Mouse (Mus musculus): Measurements from ENCODE around the gene Tanc1.
A peak's percentile ranks its signal among the peaks of the same experiment; 100 is the strongest.

The Tanc1 gene

DNA sequence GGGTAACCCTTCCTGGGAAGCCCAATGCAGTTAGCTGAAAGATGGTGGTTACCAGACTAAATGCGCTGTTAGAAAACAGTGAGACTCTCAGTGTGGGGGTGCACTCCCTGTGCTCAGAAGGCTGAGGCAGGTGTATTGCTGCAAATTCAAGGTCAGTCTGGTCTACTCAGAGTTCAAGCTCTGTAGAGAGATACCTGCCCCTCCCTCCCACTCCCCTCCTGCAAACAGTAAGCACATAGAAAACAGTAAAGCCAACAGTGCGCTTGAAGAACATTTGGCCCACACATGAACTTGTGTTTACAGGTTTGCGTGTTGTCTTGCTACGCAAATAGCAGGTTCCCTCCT, 73.7 kb downstream of the Tanc1 start:
- no peak for DNase-seq

DNA sequence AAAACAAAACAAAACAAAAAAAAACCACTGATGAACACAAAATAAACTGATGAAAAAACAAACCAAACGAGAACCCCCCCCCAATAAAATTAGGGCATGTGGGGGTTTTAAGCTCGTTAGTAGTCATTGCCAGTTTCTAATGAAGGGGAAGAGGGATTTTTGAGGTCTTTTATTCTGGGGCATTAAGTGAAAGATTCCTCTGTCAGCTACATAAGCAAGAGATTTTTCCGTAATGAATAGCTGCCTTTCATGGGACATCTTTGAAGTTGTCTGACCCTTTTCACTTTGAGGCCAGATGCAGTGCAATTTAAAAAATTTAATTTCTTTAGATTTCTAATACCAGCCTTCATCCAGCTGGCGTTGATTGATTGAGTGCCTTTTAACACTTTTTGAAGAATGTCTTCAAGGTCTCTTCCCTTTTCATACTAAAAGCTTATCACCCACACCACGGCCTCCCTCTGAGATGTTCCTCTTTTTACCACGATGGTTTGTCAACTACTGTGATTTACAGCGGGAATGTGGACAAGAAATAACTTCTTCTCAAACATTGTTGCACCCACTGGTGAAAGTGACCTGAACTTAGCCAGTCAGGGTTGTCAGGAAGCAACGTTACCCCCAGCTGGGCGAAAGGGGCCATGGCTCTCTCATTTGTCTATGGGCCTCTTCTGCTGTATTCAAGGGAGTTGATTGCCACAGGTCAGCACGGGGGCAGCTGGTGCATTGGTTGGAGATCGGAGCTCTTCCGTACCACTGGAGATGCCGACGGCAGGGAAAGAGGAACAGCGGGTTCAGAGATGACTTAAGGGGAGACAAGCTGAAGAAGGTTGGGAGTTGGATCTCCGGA, 76.6 kb downstream of the Tanc1 start:
- DNase-seq = no peak

DNA sequence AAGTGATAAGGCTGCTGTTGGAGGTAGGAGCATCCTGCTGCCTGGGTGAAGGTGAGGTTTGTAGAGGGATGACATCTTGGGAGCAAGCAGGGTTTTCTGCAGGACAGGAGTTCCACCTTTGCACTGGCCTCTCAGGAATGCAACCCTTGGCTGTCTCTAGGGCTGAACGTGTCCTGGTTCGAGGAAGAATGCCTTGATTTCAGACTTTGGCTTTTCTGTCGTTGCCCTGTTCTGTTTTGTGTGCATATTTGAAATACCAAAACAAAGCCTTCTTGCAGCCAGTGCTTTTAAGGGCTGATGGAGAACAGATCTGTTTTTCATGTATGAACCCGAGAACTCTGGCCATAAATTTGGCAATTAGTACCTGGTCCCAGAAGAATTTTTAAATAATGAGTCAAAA, 79.3 kb downstream of the Tanc1 start:
- no peak for DNase-seq

DNA sequence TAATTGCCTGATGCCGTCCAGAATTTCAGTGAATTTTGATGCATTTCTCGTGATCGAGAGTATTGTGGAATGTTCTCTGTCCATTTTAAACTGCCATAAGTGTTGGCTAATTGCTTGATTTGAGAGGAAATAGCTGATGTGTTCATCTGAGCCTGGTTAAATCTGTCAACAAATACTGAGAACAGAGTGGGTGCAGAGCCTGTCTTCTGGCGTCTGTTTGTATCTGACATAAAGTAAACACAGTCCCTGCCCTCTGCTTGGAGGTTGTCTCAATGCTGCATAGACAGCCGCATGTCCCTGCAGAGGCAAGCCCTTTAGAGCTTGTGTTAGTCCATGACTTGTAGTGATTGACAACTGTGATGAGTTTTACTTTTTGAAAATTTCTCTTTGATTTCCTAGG, 81.6 kb downstream of the Tanc1 start:
- DNase-seq = no peak

DNA sequence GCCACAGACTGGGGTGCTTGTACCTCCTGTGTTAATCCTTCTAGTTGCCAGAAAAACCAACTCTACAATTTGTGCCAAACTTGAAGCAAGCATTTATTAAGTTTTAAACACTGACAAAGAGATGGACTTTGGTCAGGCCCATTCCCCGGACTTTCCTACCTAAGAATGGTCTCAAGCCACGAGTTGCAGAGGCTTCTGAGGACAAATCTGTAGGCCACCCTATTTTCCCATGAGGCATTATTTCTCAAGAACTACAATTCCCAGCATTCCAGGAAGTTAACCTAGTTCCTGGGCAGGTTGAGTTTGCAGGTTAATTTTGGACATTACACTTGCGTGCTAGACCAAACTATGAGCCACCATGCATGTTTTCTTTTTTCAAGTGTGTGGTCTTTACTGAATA, 85.3 kb downstream of the Tanc1 start:
- DNase-seq = no peak

DNA sequence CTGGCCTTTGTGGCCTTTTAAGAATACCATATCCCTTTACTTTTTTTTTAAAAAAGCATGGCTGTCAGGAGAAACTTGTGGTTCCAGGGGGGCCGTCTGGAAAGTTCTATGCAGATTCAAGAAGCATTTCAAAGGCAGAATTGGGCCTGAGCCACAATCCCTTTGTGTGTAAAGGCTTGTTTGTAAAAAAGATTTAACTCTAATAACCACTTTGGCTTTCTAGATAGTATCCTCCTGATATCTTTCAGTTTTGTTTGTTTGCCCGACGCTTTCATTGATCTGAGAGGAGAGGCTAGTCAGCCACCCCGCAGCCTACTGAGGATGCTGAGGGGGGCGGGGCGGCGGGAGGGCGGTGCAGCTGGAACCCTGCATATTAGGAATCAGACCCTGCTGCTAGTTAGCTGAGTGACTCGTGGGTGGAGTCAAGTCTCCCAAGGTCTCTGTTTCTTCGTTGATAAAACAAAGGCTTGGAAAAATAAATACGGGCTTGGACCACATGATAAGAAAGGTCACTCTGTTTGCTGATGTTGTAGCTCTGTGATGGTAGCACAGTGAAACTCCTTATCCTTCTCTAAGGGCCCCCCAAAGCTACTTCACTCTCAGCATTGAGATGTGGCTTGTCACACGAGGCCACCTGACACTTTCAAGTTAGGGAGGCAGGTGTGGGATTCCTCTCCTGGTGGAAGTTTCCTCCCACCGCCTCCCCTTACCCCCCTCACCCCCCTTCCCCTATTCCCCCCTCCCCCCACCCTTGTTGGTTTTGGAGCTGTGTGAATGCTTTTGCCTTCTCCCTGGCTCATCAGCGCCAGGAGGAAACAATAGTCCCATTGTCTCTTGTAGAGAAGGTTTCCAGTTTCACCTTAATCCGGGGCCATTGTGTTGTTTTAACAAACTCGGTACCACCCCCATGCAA, 86.1 kb downstream of the Tanc1 start:
- DNase-seq = no peak

DNA sequence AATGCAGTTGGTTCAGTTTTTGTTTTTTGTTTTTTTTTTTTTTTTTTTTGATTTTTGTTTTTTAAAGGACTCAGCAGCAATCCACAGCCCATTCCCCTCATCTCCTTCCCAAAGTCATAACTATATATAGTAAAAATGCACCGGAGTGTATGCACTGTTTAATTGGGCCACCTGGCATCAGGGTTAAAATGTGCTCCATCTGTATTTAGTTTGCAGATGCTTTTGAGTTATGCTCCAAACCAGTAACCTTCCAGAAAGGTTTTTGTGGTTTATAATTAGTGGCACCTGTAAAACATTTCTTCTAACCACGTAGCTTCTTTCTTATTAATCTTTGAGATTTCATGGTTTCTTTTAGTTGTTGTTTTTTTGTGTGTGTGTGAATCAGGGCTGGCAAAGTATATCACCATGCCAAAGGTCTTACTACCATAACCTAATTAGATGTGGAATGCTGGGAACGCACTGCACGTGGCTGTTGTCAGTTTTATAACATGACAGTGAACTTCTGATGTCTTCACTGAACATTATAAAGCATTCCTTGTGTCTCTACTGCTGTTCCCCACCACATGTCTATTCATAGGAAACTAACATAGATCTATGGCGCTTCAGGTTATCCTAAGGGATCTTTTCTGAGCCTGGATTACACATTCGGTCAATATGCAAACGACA, 86.9 kb downstream of the Tanc1 start:
- DNase-seq = no peak

DNA sequence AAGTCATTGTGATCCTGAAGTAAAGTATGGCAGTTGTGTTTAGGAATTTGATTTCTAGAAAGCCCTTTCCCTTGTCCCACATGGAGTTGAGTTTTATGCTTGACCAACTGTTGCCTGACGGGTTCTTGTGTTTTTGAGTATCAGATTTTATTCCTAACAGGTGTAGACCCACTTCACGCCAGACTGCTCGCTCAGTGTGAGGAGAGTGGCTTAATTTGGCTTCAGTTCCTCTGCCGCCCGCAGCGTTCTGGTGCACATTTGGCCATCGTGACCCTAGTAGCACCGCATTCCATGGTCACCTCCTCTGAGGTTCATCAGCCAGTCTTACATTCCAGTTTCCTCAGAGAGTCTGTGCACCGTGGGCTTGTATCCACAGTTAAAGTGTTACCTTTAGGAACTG, 88.1 kb downstream of the Tanc1 start:
- peak; percentile 64 for DNase-seq

DNA sequence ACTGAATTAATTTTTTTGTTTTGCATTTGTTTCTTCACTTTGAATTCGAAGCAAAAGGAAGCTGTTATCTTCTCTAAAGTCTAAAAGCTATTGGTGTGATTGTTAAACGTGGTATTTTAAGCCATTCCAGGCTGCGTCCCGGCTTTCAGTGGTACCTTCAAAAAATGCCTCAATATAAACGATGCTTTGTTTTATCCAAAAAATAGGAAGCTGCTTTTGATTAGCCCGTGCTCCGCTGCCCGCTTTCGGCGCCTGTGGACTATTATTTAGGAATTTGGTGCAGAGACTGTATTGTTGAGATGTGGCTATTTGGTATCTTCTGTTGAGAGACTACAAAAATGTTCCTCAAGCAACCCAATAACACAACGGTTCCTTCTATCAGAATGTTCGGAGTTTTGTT, 93.4 kb downstream of the Tanc1 start:
- DNase-seq = no peak

DNA sequence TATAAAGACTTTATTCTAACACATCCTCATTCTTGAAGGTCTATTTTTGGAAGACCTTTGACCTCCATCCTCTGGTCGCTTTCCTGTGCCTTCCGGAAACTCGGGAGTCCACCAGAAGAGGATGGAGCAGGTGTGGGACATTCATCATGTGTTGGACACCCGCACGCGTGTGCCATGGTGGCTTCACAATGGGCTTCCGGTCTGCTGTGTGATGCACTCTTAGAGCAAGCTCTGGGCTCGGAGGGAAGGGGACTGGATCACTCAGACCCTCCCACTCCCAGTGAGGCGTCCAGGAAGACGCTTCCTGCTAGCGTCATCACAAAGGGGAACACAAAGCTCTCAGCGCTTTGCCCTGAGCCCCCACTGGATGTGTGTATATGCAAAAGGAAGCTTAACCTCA, 95.0 kb downstream of the Tanc1 start:
- no peak for DNase-seq

DNA sequence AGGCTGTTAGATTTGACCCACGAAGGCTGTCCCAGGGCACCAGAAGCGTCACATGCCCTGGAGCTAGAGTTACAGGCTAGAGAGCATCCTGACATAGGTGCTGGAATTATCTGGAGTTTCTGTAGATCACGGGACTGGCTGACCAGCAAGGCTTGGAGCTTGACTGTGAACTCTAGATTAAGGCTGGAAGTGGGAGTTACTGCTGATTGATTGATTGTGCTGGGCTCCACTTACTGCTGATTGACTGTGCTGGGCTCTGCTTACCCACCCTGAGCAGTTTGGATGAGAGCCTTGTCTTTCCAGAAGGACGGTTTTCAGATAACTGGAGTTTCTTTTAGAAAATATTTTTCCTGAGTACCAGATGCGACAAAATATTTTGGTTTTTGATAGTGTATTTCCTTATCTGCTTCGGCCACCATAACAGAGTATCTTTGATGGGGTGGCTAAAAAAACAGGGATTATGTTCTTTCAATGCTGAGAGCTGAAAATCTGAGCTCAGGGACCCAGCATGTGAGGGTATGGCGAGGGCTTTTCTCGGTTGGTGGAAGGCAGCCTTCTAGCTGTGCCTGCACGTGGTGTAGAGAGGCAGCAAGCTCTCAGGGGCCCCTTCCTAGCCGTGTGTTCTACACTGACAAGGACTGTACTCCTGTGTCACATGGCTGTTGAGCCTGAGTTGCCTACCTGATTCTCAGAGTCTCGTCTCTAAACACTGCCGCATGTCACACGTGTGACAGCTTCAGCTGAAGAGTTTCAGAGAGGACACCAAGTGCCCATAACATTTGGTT, 96.3 kb downstream of the Tanc1 start:
- no peak for DNase-seq

DNA sequence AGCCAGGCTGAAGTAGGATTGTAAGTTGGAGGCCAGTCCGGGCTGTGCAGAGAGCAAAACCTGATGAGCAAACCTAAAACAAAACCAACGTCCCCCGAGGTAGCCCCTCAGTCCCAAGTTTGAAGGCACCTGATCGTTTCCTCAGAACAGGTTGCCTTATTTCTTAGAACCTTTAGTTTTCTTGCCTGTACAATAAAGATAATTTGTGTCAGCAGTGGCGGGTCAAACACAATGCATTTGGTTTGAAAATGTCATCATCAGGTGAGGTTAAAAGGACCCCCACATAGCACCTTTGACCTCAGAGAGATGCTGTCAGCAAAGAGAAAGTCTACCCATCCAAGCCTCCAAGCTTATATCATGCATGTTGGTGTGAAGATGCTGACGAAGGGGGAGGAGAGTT, 98.9 kb downstream of the Tanc1 start:
- no peak for DNase-seq

DNA sequence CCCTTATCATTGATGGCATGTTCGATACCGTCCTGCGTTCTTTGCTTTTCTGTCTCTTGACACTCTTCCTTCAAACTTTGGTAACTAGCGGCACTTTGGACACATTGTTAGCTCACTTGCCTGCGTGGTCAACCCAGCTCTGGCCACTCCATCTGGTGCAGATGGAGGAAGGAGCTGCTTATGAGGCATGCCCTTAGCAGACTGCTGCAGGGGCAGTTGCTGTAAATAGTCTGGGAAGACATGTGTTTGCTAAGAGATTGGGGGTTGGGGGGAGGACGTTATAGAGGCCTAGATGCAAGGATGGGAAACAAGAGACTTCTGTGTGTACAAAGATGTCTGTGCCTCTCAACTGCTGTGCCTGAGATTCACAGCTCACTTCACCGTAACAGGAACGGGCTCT, 100.2 kb downstream of the Tanc1 start:
- DNase-seq = no peak

DNA sequence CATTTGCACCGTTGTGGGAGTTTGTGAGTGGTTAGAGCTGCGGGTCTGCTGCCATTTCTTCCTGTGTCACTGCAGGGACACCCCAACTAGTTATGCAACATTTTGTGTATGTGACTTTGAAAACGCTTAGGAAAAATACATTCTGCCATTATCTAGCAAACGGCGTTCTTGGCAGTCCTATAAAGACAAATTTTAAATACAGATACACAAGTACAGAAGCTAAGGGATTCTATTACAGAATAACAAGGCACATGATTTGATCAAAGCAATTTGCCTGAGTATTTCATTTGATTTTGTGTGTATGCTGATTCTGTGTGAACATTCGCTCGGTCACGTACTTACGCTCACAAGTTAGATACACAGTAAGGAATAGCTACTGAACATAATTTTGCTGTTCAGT, 100.6 kb downstream of the Tanc1 start:
- no peak for DNase-seq

DNA sequence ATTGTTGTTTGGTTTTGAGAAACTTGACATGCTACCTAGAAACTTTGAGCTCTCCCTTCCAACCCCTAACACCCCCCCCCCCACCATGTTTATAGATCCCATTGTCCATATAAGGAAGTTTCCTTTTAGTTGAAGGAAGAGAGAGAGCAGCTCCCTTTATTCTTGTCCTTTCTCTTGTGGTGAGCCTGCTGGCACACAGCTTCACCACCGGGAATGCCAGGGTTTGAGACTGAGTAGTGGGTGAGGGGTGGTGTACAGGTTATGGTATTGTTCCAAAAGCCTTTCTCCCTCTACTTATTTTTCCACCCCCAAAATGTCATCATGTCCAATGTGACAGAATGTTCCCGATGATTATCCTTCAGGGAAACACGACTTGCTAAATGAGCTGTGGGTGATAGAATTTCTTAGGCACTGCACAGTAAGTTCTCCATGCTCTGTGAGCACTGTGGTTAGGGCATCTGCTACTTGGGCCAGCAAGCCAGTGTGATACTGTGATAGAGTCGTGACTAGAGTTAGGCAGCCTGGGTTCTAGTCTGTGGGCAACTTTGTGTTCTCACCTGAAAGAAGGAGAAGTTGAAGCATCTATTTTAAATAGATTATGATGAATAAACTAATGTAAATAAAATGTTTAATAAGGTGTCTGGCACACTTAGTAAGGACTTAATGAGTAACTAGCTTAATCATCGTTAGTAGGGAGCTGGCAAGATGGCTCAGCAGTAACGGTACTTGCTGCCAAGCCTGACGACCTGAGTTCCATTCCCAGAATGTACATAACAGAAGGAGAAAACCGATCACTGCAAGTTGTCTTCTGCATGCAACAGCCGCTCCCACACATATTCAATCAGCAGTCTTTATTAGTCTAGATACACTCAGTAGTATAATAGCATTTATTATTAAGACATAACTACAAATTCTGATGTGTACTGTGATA, 102.0 kb downstream of the Tanc1 start:
- DNase-seq = no peak

DNA sequence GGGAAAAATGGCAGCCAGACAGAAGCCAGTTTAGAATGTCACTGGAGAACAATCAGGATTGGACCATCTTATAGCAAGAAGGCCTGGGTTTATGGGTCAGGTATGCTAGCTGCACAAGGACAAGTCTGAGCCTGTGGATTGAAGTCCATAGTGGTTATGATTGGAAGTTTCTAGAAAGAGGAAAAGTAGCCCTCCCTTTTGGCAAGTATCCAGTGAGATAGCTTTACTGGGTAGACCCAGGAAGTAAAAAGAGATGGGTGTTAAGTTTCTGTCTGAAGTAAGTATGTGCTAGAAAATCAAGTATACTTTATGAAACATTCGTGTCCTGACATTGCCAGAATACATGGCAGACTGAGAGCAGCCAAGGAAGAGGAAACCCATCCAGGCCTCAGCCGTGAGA, 103.2 kb downstream of the Tanc1 start:
- no peak for DNase-seq

DNA sequence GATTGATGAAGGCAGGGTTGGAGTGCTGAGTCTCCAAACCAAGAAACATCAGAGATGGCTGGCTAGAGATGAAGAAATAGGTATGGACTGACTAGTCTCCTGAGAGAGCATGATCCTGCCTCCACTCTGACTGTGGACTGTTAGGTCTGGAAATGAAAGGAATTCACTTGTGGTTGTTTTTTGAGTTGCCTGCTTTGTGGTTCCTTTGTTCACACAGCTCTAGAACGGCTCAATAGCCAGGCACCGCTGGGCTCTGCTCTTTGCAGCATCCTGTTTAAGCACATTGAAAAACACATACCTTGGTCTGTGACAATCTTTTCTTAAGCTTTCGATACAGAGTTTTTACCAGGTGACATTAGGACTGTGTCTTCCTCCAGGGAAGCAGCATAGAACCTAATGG, 104.6 kb downstream of the Tanc1 start:
- DNase-seq = no peak

DNA sequence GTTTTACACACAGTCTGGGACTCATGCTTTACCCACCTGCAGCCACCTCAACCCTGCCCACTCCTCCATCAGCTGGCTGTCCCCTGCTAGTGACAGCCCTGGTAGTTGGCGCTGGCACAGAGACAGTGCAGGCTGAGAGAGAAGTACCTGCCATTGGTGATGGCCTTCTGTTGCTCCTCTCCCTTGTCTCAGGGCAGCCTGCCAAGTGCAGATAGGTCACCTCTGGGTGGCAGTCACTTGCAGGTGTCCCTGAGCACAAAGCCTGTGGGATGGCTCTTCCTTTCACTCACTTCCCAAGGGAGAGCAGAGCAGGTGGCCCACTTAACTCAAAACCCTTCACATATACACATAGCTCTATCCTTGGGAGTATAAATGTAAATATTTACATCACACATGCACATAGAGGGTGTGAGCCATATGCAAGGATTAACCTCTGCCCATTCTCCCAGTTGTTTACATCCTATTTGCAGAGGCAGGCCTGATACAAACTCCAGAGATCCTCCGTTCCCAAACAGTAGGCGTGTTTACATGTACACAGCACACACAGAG, 106.0 kb downstream of the Tanc1 start:
- peak; percentile 78 for DNase-seq

DNA sequence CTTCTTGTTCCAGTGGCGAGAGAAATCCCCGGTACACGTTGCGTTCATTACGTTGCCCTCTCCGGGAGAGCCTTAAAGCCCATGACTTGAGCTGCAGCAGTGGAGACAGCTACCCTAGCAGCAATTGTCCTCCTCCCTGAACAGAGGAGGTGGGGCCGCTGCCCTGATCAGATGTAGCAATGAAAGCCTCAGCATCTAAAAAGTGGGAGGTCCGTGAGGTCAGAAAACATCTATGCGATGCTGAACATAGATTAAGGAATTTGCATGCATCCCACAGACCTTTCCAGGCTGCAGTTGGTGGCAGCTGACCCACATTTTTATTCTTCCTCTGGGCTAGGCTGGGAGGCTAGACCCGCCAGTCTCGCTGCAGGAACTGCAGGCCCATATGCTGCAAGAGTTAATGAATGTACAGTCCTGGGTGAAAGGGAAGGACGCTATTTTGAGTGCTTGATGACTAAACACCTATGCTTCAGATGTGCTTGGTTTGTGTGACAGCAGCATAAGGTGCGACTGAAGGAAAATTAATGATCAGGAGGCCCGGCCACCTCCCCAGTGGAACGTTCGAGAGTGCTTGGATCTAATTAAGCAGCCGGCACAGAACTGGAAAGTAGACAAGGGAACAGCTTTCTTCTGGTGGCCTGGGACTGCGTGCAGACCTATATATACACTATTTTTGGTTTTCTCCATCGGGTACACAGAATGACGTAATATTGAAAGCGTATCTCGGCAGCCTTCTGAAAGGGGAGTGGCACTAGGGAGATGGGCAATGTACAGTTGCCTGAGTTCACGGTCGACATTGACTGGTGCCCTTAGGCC, 107.0 kb downstream of the Tanc1 start:
- peak; percentile 42 for DNase-seq

DNA sequence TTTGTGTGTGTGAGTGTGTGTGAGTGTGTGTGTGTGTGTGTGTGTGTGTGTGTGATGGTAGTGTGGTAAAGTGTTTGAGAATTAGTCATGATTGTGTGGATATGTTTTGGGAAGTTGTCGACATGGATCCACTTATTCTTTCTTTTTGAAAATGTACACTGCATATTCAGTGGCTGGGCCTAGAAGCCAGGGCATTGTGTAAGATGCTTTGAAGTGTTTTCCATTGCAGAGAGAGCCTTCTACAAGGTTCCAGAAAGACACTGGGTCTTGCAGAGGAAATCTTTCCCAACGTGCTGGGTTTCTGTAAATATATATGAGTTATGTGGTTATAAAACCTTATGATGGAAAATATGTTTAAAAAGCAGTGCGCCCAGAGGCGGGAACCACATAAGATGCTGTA, 108.0 kb downstream of the Tanc1 start:
- DNase-seq = no peak

DNA sequence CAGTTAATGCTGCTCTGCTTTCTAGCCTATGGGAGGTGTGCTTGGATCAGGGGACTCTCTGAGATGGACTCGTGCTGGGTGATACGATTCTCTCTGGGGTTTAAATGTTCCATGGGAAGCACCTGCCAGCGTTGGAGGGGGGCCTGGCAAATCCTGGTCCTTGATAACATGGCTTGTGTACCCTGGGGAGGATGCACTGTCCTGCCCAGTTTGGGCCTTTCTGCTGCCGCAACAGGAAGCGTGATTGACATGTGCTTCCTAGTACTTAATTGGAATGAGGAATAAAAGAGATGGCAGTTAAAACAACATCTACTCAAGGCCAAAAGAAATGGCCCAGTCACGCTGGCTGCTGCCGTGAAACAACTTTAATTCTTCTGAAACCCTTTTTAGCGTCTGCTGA, 109.3 kb downstream of the Tanc1 start:
- DNase-seq = no peak
